Mouse (Mus musculus) WW6 (cell line): ENCODE results near the gene Gpr146.

Experiments used
- DNase-seq: peaks from one replicate; pipeline ENCODE4 v3.0.0-alpha.2; 2013; ENCODE audit warnings: low read depth, low spot score

The Gpr146 gene

GRCm38 (mm10) chr5:139358653-139359052 is 18.8 kb upstream of the Gpr146 start:
- DNase-seq, result no peak

DNA sequence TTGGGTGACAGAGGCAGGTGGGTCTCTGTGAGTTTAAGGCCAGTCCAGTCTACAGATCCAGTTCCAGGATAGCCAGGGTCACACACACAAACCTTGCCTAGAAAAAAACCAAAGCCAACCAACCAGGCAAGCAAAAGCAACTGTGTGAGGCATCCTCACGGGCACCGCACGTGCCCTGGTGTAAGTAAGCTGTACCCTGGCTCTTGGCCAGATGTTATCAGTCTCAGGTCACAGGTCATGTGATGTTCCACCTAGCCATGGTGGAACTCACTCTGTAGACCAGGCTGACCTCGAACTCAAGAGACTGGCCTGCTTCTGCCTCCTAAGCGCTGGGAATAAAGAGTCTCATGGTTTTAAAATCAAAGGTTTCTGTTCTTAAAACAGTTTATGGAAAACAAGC is 18.3 kb upstream of the Gpr146 start:
- DNase-seq, result no peak

GRCm38 (mm10) chr5:139363858-139364257 is 13.6 kb upstream of the Gpr146 start:
- no peak for DNase-seq

DNA sequence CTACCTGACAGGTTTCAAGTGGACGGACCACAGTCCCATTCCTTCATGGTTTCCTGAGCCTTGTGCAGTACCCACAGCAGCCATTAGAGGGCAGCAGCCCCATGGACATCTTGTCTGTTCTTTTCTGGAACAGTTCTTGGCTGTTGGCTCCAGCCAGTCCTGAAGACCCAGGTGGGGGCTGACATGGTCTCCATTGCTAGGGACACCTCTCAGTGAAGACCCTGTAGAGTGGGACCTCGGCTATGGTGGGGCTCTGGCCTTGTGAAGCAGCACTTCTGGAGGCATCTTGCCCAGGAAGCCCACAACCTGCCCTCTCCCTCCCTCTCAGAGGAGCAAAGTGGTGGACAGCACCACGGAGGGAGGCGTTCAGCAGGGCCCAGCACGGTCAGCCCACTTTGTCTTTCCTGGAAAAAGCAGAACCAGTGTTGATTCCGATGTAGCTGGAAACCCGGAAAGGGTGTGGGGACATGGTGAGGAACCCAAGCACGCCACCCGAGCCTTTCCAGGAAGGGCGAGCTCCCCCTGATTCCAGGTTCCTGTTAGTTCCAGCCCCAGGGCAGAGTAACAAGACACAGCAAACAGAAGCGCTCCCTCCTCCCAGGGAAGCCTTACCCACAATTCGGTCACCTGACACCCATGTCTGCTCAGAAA is 13.1 kb upstream of the Gpr146 start:
- no peak for DNase-seq

- DNase-seq, result no peak
Measured at GRCm38 (mm10) chr5:139364911-139365571, 12.5 kb upstream of the Gpr146 start.

- DNase-seq, result no peak
Measured at GRCm38 (mm10) chr5:139365827-139366226, 11.7 kb upstream of the Gpr146 start.

DNA sequence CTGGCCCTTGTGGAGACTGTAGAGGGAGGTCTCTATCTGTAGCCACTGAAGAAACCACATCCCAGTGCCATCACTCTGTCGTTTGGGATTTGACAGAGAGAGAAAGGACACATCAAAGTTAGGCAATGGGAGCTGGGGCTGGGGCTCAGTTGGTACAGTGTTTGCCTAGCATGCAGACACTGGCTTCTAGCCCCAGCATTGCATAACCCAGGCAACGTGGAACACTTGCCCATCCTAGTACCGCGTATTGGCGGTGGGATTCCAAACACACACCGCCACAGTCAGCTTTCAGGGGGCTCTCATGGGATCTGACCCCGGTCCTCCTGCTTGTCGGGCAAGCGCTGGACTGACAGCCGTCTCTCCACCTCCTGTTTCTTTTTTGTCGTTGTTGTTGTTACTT is 11.0 kb upstream of the Gpr146 start:
- no peak for DNase-seq

DNA sequence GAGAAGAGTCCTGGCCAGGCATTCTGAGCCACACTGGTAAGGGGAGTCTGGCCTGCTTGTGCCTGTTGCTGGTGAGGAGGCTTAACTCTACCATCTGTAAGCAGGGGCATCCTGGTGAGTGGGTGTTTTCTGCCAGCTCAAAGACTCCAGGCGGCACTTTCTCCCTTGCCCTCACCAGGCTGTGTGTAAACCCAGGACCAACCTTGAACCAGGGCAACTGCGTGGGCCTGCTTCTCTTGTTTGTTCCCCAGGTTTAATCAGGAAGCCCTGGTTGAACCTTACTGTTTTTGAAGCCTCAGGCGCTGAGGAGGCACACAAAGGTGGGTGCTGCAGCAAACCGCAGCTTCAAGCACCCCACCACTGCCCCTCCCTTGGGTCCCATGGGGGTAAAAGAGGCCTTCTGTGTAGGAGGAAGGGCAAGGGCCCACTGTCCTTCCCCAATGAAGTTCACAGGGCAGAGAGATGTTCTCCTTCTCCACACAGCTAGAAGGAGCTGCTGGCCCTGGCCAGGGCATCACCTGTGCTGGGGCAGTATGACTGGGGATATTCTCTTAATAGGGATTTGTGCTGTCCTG is 9.5 kb upstream of the Gpr146 start:
- DNase-seq, result no peak

DNA sequence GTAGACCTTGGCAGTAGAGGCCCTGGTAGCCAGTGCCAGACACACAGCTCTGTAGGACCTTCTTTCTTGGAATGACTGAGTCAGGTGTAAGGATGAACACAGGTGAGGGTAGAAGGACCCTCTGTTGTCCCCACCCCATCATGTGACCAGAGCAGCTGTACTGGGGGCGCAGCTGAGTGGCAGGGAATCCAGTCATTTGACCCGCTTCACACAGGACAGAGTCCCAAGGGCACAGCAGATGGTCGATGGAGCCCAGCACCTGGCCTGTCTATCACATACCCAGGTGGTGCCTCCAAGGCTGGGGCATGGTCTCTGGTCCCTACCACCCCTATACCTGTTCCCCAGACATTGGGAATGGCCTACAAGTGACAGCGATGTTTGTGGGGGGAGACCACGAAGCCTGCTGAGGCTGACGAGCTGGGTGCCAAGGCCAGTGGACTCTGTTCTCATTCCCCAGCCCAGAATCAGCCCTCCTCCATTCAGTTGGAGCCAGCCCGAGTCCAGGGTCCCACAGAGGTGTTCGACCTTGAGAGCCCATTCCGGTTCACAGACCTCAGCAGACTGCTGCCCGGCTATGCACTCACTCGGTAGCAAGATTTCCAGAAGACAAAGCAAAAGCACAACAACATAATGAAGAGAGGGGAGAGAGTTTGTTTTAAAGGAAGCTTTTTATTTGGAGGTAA is 8.7 kb upstream of the Gpr146 start:
- DNase-seq, result no peak

DNA sequence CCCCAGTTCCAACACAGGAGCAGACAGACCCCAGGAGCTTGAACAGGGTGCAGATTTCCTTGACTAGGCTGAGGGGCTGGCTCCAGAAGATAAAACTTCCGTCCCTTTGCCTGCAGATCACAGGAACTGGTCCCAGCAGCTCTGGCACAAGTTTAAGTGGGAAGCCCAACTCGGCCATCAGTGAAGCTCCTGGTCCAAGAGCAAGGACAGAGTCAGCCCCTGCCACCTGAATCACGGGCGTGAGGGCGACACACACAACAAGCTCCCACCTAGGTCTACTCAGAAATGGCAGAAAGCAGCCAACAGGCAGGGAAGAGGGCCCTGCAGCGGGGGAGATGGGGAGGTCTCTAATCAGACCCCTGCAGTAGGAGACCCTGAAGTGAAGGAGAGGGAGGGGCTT is 7.2 kb upstream of the Gpr146 start:
- DNase-seq, result no peak

GRCm38 (mm10) chr5:139371118-139371517 is 6.4 kb upstream of the Gpr146 start:
- no peak for DNase-seq

GRCm38 (mm10) chr5:139371631-139372401 is 5.7 kb upstream of the Gpr146 start:
- peak; percentile 79 for DNase-seq

GRCm38 (mm10) chr5:139373126-139373525 is 4.4 kb upstream of the Gpr146 start:
- no peak for DNase-seq

DNA sequence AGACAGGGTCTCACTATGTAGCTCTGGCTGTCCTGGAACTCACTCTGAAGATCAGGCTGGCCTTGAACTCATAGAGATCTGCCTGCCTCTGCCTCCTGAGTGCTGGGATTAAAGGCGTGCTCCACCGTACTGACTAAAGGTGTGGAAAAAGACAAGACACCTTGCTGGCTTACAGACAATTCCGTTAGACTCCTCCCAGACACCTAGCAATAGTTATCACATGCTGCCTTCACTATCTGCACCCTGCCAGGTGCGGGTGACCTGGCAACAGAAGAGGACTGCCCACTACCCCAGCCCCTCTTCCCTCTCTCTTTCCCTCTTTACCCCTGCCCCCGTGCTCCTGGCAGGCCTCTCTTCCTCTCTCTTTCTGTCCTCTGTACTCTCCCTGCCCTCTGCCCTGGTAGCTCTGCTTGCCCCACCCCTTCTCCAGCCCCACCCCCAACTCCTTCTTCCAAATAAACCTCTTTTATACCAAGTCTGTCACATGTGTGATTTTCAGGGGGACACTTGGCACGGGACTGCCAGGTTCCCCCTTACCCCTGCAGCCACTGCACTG is 3.5 kb upstream of the Gpr146 start:
- no peak for DNase-seq

DNA sequence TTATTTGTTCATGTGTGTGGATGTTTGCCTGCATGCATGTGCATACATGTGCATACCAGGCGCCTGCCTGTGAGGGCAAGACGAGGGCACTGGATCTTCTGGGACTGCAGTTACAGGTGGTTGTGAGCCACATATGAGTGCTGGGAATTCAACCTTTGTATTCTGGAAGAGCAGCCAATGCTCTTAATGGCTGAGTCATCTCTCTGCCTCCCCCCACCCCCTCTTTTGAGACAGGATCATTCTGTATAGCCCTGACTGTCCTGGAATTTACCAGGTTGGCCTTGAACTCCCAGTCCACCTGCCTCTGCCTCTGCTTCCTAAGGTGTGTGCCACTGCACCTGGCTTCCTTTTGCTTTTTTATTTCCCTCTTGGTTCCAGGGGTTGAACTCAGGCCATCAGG is 2.7 kb upstream of the Gpr146 start:
- DNase-seq, result no peak

DNA sequence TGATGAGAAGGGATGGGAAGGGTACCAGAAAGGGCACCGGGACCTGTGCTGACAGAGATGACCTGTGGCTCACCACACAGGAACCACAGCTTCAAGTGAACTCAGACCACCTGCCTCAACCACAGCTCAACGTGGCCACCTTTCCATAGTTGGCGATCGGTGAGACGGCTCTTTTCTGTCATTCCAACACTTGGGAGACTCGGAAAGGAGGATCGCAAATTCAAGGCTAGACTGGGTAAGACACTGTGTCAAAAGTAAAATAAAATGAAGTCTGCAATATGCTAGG is 717 bp downstream of the Gpr146 start:
- no peak for DNase-seq

- no peak for DNase-seq
Measured at GRCm38 (mm10) chr5:139378986-139379629, 1.6 kb downstream of the Gpr146 start.

DNA sequence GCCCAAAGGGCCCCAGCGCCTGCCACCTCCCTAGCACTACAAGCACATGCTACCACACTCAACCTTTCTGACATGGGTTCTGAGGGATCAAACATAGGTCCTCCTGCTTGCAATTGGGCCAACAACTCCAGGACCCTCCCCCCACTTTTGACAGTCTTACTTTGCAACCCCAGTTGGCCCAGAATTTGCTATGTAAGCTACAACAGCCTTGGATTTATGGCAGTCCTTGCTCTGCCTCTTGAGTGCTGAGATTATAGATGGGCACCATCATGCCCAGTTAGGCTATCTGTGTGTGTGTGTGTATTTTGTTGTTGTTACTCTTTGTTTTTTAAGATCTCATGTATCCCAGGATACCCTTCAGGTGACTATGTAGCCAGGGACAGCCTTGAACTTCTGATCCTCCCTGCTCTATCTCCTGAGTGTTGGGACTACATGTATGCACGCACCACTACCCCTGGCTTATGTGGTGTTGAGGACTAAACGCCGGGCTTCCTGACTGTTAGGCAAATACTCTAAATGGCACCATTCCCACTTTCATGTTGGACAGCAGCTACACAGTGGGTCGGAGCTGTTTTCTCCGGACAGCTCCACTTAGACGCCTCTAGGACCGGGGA is 2.4 kb downstream of the Gpr146 start:
- DNase-seq, result no peak

DNA sequence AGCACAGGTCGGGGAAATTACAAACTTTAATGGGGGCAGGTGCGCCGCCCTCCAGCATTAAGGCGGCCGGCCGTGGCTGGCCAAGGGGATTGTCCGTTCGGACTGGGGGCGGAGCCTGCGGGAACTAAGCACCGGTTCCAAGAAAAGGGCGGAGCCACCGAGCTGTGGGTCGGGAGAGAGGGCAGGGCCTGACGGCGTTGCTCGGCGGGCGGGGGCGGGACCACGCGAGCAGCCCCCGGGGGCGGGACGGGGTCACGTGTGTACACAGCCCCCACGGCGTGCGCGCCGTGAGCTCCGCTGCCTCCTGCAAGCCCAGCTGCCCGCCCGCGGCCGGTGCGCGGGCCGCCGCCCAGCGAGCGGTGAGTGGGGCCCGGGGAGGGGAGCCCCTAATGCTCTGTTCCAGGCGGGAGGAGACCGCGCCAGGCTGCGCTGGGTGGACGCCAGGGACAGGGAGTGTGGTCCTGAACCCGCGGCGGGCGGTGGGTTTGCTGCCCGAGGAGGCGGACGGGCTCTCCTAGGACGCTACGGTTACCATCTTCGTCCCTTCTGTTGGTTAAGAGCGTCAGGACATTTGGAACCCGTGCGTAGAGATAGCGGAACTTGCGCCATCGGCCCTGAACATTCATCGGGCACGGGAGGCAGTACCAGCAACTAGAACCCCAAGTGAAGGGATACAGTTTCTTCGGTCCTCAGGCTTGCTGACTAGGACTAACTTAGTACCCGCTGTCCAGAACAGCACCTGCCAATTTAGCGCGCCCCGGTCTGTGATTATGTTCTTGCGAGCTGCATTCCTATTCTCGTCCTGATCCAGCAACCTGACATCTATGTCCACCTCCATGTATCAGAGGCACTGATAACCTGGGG is 3.1 kb downstream of the Gpr146 start:
- DNase-seq, result no peak
